Mouse (Mus musculus) limb, embryonic 14.5 days (tissue): ENCODE data around the gene Lin28a. TPM values are rescaled to one million over a fixed set of nuclear protein-coding genes. Genes with fewer than 3 reads are reported as not detected.

Experiments
- ATAC-seq: fragments of 200-750 bp; cut with Nextera tagmentation; 2 replicates; pipeline ENCODE4 v1.8.0; 2017; ENCODE audit warnings: low read depth, moderate number of reproducible peaks, moderate TSS enrichment; ENCODE audit not compliant: low FRiP score
- DNase-seq: peaks from one replicate; pipeline ENCODE4 v3.0.0-alpha.2; 2015; ENCODE audit warnings: low spot score
- H3K27ac ChIP-seq: fragments of 300-500 bp; sonication (generic); replicated peaks from 2 replicates; pipeline ENCODE4 v1.5.1; 2014; ENCODE audit warnings: low read depth, mild to moderate bottlenecking, low read length, moderate library complexity, mixed read lengths
- H3K27me3 ChIP-seq: fragments of 300-500 bp; sonication (generic); 2 replicates; pipeline ENCODE4 v1.6.1; 2014; ENCODE audit warnings: low read length, mixed read lengths; ENCODE audit not compliant: control insufficient read depth, insufficient read depth
- H3K36me3 ChIP-seq: fragments of 300-500 bp; sonication (generic); 2 replicates; pipeline ENCODE4 v1.6.1; 2014; ENCODE audit warnings: mild to moderate bottlenecking, low read length, moderate library complexity, mixed read lengths; ENCODE audit not compliant: control insufficient read depth, insufficient read depth
- H3K4me1 ChIP-seq: fragments of 300-500 bp; sonication (generic); 2 replicates; pipeline ENCODE4 v1.6.1; 2014; ENCODE audit warnings: antibody characterized with exemption, low read length, mixed read lengths; ENCODE audit not compliant: control insufficient read depth, insufficient read depth
- H3K4me2 ChIP-seq: fragments of 300-500 bp; sonication (generic); replicated peaks from 2 replicates; pipeline ENCODE4 v1.6.1; 2014; ENCODE audit warnings: low read depth, mild to moderate bottlenecking, low read length, moderate library complexity; ENCODE audit not compliant: severe bottlenecking
- H3K4me3 ChIP-seq: fragments of 300-500 bp; sonication (generic); replicated peaks from 2 replicates; pipeline ENCODE4 v1.5.1; 2014; ENCODE audit warnings: low read length
- H3K9ac ChIP-seq: fragments of 300-500 bp; sonication (generic); 2 replicates; pipeline ENCODE4 v1.6.1; 2014; ENCODE audit warnings: mild to moderate bottlenecking, low read depth, low read length, moderate library complexity; ENCODE audit not compliant: severe bottlenecking
- H3K9me3 ChIP-seq: fragments of 300-500 bp; sonication (generic); 2 replicates; pipeline ENCODE4 v1.6.1; 2016; ENCODE audit warnings: low read length; ENCODE audit not compliant: control insufficient read depth
- POLR2A ChIP-seq: fragments of 200-500 bp; IDR thresholded peaks from 2 replicates; pipeline ENCODE4 v1.8.0; 2012; ENCODE audit warnings: inconsistent platforms, mild to moderate bottlenecking, moderate library complexity, borderline replicate concordance; ENCODE audit not compliant: insufficient read depth, insufficient read length; ENCODE audit errors: extremely low read depth
- WGBS: fragments of 180-500 bp; shearing (Covaris S2); extraction: QIAGEN DNeasy Blood & Tissue Kit; methylation state at CpG from one replicate; pipeline ENCODE4 v1.1.7; 2014; 5-methylcytosine and 5-hydroxymethylcytosine counted together
- polyA plus RNA-seq, 2 experiments: library from polyadenylated mRNA; depleted of rRNA in 1 of 2; stranded (reverse) in 1 of 2; unstranded in 1 of 2; fragments of >200 nt; fragmentation: Nextera tagmentation in 1 of 2; extraction: Ambion mirVana in 1 of 2; gene quantifications; 2 replicates each; pipeline versions ENCODE4 v1.2.1 to v1.2.3; 2012 to 2014

The Lin28a gene
- polyA plus RNA-seq, 2 experiments: 0.11 TPM; not detected in 1

- Histone ChIP-seq H3K4me3 (no peak overlapping the region), H3K36me3 (no peaks in the 10 kb centered on the region), H3K9me3 (no peaks in the 10 kb centered on the region), H3K4me2 (no peak overlapping the region), H3K9ac (no peak overlapping the region), H3K27me3 (no peaks in the 10 kb centered on the region), H3K4me1 (no peaks in the 10 kb centered on the region), H3K27ac (no peak overlapping the region)
- DNase-seq (no peak), ATAC-seq (no peak)
- 20% methylated on average over 6 of the region's 8 CpGs for WGBS
- TF ChIP-seq POLR2A: no peak
Observed at GRCm38 (mm10) chr4:134061944-134062446, 43.4 kb upstream of the Lin28a start.

DNA sequence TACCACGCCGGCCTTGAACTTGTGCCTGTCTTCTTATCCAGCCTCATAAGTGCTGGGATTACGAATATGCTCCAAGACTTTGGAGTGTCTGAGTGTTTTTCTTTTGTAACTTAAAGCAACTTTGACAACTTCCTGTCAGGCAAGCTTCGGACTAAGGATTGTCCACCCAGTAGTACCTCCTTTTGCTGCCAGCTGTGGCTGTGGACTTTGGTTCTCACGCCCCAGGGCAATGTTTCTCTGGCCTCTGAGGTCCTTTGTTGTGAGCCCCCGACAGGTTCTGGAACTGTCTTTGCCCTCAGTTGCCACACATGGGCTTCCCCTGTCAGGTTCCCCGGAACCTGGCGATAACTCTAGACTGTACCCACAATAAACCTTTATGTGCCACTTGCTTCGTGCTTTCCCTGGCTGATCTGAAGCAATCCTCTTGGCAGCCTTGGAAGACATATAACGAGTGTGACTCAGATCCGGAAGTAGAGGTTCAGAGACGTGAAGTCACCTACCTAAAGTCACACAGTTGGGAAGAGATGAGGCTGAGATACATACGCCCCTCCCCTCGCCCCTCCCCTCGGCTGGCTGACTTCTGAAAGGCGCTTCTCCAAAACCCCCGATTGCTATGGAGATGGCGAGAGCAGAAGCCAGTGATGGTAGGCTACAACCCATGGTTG is 42.7 kb upstream of the Lin28a start:
- DNase-seq: no peak
- TF ChIP-seq POLR2A: no peak
- Histone ChIP-seq H3K27me3 (no peaks in the 10 kb centered on the region), H3K27ac (no peak overlapping the region), H3K4me2 (no peak overlapping the region), H3K9ac (no peak overlapping the region), H3K4me1 (no peaks in the 10 kb centered on the region), H3K9me3 (no peaks in the 10 kb centered on the region), H3K36me3 (no peaks in the 10 kb centered on the region), H3K4me3 (no peak overlapping the region)
- ATAC-seq: no peak
- 57% methylated on average over 18 of the region's 18 CpGs for WGBS

- H3K9ac ChIP-seq: no peak within 1 kb of the TSS
- H3K27ac ChIP-seq: no peak within 1 kb of the TSS
- 46% methylated on average over 28 of the region's 28 CpGs for WGBS
- H3K9me3 ChIP-seq: no peaks in the 10 kb centered on the region
- no peaks in the 10 kb centered on the region for H3K36me3 ChIP-seq
- no peaks in the 10 kb centered on the region for H3K27me3 ChIP-seq
- ATAC-seq (no peak), DNase-seq (no peak)
- no peak for TF ChIP-seq POLR2A
- no peak within 1 kb of the TSS for H3K4me2 ChIP-seq
- H3K4me1 ChIP-seq: no peaks in the 10 kb centered on the region
- no peak within 1 kb of the TSS for H3K4me3 ChIP-seq
Observed at GRCm38 (mm10) chr4:134060135-134060865, 41.7 kb upstream of the Lin28a start, which contains the start of gene Crybg2. Gene Crybg2, plus strand, starts transcription at chr4:134060815.

DNA sequence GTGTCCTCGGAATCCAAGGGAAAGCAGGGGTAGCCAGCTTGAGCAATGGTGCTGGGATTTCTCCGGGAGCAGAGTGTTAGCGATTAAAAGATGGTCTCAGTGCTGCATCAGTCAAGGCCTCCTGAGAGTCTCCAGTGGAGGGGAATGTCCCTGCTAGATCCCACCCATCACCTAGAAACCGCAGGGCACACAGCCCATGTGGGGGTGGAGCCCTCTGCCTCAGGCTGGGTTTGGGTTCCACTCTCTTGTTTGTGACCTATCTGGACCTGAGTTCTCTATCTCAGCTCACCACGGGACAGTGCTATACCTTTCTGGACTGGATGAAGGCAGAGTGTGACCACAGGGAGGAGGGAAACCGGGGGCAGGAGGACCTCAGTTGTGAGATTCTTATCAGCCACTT is 40.3 kb upstream of the Lin28a start:
- Histone ChIP-seq H3K9me3 (no peaks in the 10 kb centered on the region), H3K27me3 (no peaks in the 10 kb centered on the region), H3K36me3 (no peaks in the 10 kb centered on the region), H3K4me3 (no peak overlapping the region), H3K4me1 (no peaks in the 10 kb centered on the region), H3K9ac (no peak overlapping the region), H3K27ac (no peak overlapping the region), H3K4me2 (no peak overlapping the region)
- no peak for TF ChIP-seq POLR2A
- WGBS: 81% methylated on average over 6 of the region's 6 CpGs
- DNase-seq: no peak
- no peak for ATAC-seq

GRCm38 (mm10) chr4:134058166-134058715 is 39.6 kb upstream of the Lin28a start:
- H3K9me3 ChIP-seq: no peaks in the 10 kb centered on the region
- no peak overlapping the region for H3K27ac ChIP-seq
- no peak for ATAC-seq
- DNase-seq: no peak
- H3K36me3 ChIP-seq: no peaks in the 10 kb centered on the region
- H3K27me3 ChIP-seq: no peaks in the 10 kb centered on the region
- no peak for TF ChIP-seq POLR2A
- no peak overlapping the region for H3K4me2 ChIP-seq
- H3K4me3 ChIP-seq: no peak overlapping the region
- WGBS: 28% methylated on average over 13 of the region's 14 CpGs
- no peak overlapping the region for H3K9ac ChIP-seq
- H3K4me1 ChIP-seq: no peaks in the 10 kb centered on the region
